Mouse (Mus musculus) stomach, postnatal 0 days (tissue): ENCODE measurements around the gene Ubr1. TPM values are rescaled to one million over a fixed set of nuclear protein-coding genes. Genes with fewer than 3 reads are reported as not detected.

ENCODE experiments used
- ATAC-seq: fragments of 200-750 bp; cut with Nextera tagmentation; 2 replicates; pipeline ENCODE4 v1.8.0; 2017; ENCODE audit not compliant: low FRiP score, low TSS enrichment
- DNase-seq: peaks from one replicate; pipeline ENCODE4 v3.0.0-alpha.2; 2016; ENCODE audit warnings: low spot score
- H3K27ac ChIP-seq: fragments of 300-500 bp; sonication (generic); replicated peaks from 2 replicates; pipeline ENCODE4 v1.5.1; 2014; ENCODE audit warnings: mild to moderate bottlenecking, control low read depth
- H3K27me3 ChIP-seq: fragments of 300-500 bp; sonication (generic); 2 replicates; pipeline ENCODE4 v1.6.1; 2014; ENCODE audit warnings: low read length; ENCODE audit not compliant: control insufficient read depth, insufficient read depth
- H3K36me3 ChIP-seq: fragments of 300-500 bp; sonication (generic); 2 replicates; pipeline ENCODE4 v1.6.1; 2014; ENCODE audit warnings: low read length, mixed read lengths; ENCODE audit not compliant: control insufficient read depth, insufficient read depth
- H3K4me1 ChIP-seq: fragments of 300-500 bp; sonication (generic); replicated peaks from 2 replicates; pipeline ENCODE4 v1.6.1; 2014; ENCODE audit warnings: antibody characterized with exemption; ENCODE audit not compliant: control insufficient read depth, insufficient read depth
- H3K4me2 ChIP-seq: fragments of 300-500 bp; sonication (generic); replicated peaks from 2 replicates; pipeline ENCODE4 v1.6.1; 2014; ENCODE audit warnings: low read depth, mild to moderate bottlenecking, control low read depth, moderate library complexity
- H3K4me3 ChIP-seq: fragments of 300-500 bp; sonication (generic); 2 replicates; pipeline ENCODE4 v1.5.1; 2014; ENCODE audit warnings: low read depth, low read length, control low read depth
- H3K9ac ChIP-seq: fragments of 300-500 bp; sonication (generic); 2 replicates; pipeline ENCODE4 v1.6.1; 2014; ENCODE audit warnings: mild to moderate bottlenecking, low read length, control low read depth, mixed read lengths
- H3K9me3 ChIP-seq: fragments of 300-500 bp; sonication (generic); 2 replicates; pipeline ENCODE4 v1.6.1; 2016; ENCODE audit warnings: low read length; ENCODE audit not compliant: control insufficient read depth
- CTCF ChIP-seq: IDR thresholded peaks from 2 replicates; pipeline ENCODE4 v1.5.1; 2016; ENCODE audit warnings: antibody characterized with exemption, low read depth, mild to moderate bottlenecking, moderate library complexity
- EP300 ChIP-seq: optimal IDR thresholded peaks from 2 replicates; pipeline ENCODE3; 2016; ENCODE audit warnings: antibody characterized with exemption
- WGBS: fragments of 180-500 bp; shearing (Covaris S2); extraction: QIAGEN DNeasy Blood & Tissue Kit; methylation state at CpG from one replicate; pipeline ENCODE4 v1.1.7; 2014; 5-methylcytosine and 5-hydroxymethylcytosine counted together
- polyA plus RNA-seq: library from polyadenylated mRNA; unstranded; fragments of >200 nt; fragmentation: Nextera tagmentation; extraction: Ambion mirVana; gene quantifications from 2 replicates; pipeline ENCODE4 v1.2.1, GENCODE M21; 2015

Gene Ubr1
- polyA plus RNA-seq, 1 experiment from 2014 or later = 8.9 TPM

GRCm38 (mm10) chr2:120991196-120991595 lies 20.7 kb upstream of the Ubr1 start:
- H3K9ac ChIP-seq = no peak overlapping the region
- H3K4me1 ChIP-seq = no peaks in the 10 kb centered on the region
- no peak overlapping the region for H3K27ac ChIP-seq

GRCm38 (mm10) chr2:120985241-120985640 lies 14.7 kb upstream of the Ubr1 start:
- H3K4me3 ChIP-seq = no peak overlapping the region
- H3K27me3 ChIP-seq = no peaks in the 10 kb centered on the region
- H3K9ac ChIP-seq = no peak overlapping the region
- no peak for TF ChIP-seq EP300
- peak; percentile 42 for TF ChIP-seq CTCF
- no peak for ATAC-seq
- H3K27ac ChIP-seq = no peak overlapping the region
- no peaks in the 10 kb centered on the region for H3K36me3 ChIP-seq
- DNase-seq = no peak
- no peaks in the 10 kb centered on the region for H3K9me3 ChIP-seq
- 91% methylated on average over 1 of the region's 1 CpGs for WGBS
- no peaks in the 10 kb centered on the region for H3K4me1 ChIP-seq
- no peak overlapping the region for H3K4me2 ChIP-seq

More at GRCm38 (mm10) chr2:120991196-120991595, 20.7 kb upstream of the Ubr1 start:
- no peaks in the 10 kb centered on the region for H3K27me3 ChIP-seq
- H3K36me3 ChIP-seq = no peaks in the 10 kb centered on the region
- H3K4me2 ChIP-seq = no peak overlapping the region
- no peak for DNase-seq
- TF ChIP-seq EP300 = no peak
- TF ChIP-seq CTCF = no peak
- H3K4me3 ChIP-seq = no peak overlapping the region
- H3K9me3 ChIP-seq = no peaks in the 10 kb centered on the region
- WGBS = 72% methylated on average over 4 of the region's 4 CpGs
- ATAC-seq = peak; percentile 65; the same call in 1 of the 2 replicates

- Histone ChIP-seq H3K4me1 (no peaks in the 10 kb centered on the region), H3K36me3 (no peaks in the 10 kb centered on the region), H3K4me3 (no peak overlapping the region), H3K27me3 (no peaks in the 10 kb centered on the region), H3K4me2 (no peak overlapping the region), H3K27ac (no peak overlapping the region), H3K9ac (no peak overlapping the region), H3K9me3 (no peaks in the 10 kb centered on the region)
- WGBS = 38% methylated on average over 2 of the region's 2 CpGs
- no peak for ATAC-seq
- DNase-seq = no peak
- TF ChIP-seq EP300 (no peak), CTCF (no peak)
Observed at GRCm38 (mm10) chr2:120983611-120984010, 13.1 kb upstream of the Ubr1 start.

GRCm38 (mm10) chr2:120980861-120981260 lies 10.3 kb upstream of the Ubr1 start:
- DNase-seq (no peak), ATAC-seq (no peak)
- Histone ChIP-seq H3K9ac (no peak overlapping the region), H3K4me2 (no peak overlapping the region), H3K9me3 (no peaks in the 10 kb centered on the region), H3K4me1 (no peaks in the 10 kb centered on the region), H3K4me3 (no peak overlapping the region), H3K36me3 (no peaks in the 10 kb centered on the region), H3K27ac (no peak overlapping the region), H3K27me3 (no peaks in the 10 kb centered on the region)
- TF ChIP-seq EP300 (no peak), CTCF (no peak)
- WGBS = 39% methylated on average over 2 of the region's 2 CpGs

- ATAC-seq = no peak
- TF ChIP-seq CTCF = no peak
- no peak for TF ChIP-seq EP300
Observed at GRCm38 (mm10) chr2:120979819-120980218, 9.3 kb upstream of the Ubr1 start.

GRCm38 (mm10) chr2:120978693-120979037 lies 8.2 kb upstream of the Ubr1 start:
- no peaks in the 10 kb centered on the region for H3K36me3 ChIP-seq
- TF ChIP-seq EP300 (no peak), CTCF (peak; percentile 50)
- DNase-seq = no peak
- no peak overlapping the region for H3K27ac ChIP-seq
- H3K4me1 ChIP-seq = no peaks in the 10 kb centered on the region
- no peak overlapping the region for H3K9ac ChIP-seq
- no peaks in the 10 kb centered on the region for H3K9me3 ChIP-seq
- ATAC-seq = no peak
- 32% methylated on average over 2 of the region's 2 CpGs for WGBS
- no peaks in the 10 kb centered on the region for H3K27me3 ChIP-seq
- no peak overlapping the region for H3K4me2 ChIP-seq
- no peak overlapping the region for H3K4me3 ChIP-seq

More at GRCm38 (mm10) chr2:120979819-120980218, 9.3 kb upstream of the Ubr1 start:
- H3K27me3 ChIP-seq = no peaks in the 10 kb centered on the region
- no peak overlapping the region for H3K4me3 ChIP-seq
- H3K9ac ChIP-seq = no peak overlapping the region
- H3K9me3 ChIP-seq = no peaks in the 10 kb centered on the region
- DNase-seq = no peak
- 71% methylated on average over 1 of the region's 1 CpGs for whole genome bisulfite sequencing
- H3K4me2 ChIP-seq = no peak overlapping the region
- no peaks in the 10 kb centered on the region for H3K36me3 ChIP-seq
- H3K4me1 ChIP-seq = no peaks in the 10 kb centered on the region
- no peak overlapping the region for H3K27ac ChIP-seq
